8 mouse cellular contexts compared by ENCODE assay signal in genomic region chr7:24377091-24377865, GRCm38 (mm10). TPM values are rescaled to one million over a fixed set of nuclear protein-coding genes. Genes with fewer than 3 reads are reported as not detected.
DNase-seq lines count a peak whose midpoint lies in the region; ATAC-seq and TF ChIP-seq lines count a peak whose summit lies in the region.

No protein-coding gene starts in this region.

- no peaks in the 10 kb centered on the region for H3K4me1 ChIP-seq in ES-Bruce4 (ENCODE audit: control insufficient read depth, insufficient read depth, low read length)
- peaks cover 9% of the 10 kb centered on the region for H3K4me1 ChIP-seq in embryonic facial prominence, embryonic 11.5 days (ENCODE audit: control insufficient read depth, insufficient read depth, low read length)
- H3K4me1 ChIP-seq in heart, embryonic 16.5 days (ENCODE audit: control insufficient read depth, insufficient read depth, low read length): peaks cover 15% of the 10 kb centered on the region
- H3K4me1 ChIP-seq in liver, embryonic 11.5 days (replicated peaks; ENCODE audit: control insufficient read depth, insufficient read depth, low read length): peaks cover 64% of the 10 kb centered on the region

- peak; percentile 79 for DNase-seq in ZHBTc4 (ENCODE audit: low read depth, low spot score)
- peak; percentile 57 for DNase-seq in embryonic facial prominence, embryonic 11.5 days (ENCODE audit: low spot score)
- DNase-seq in liver, embryonic 11.5 days (ENCODE audit: low spot score): peak; percentile 84
- DNase-seq in naive thymus-derived CD4-positive, alpha-beta T cell, adult 2 months (ENCODE audit: low read depth): peak; percentile 75
- DNase-seq in urinary bladder, postnatal 14 days (ENCODE audit: low spot score): peak; percentile 76

- no peak overlapping the region for H3K27ac ChIP-seq in ES-Bruce4 (ENCODE audit: insufficient read depth, low read length)
- peak overlapping the region; percentile 59 for H3K27ac ChIP-seq in embryonic facial prominence, embryonic 11.5 days (replicated peaks; ENCODE audit: low read depth, low read length)
- H3K27ac ChIP-seq in heart, embryonic 16.5 days (ENCODE audit: low read length): 0 out of 2 replicates have a peak overlapping the region, but pooled peaks have one; percentile 52
- peak overlapping the region; percentile 96 for H3K27ac ChIP-seq in liver, embryonic 11.5 days (ENCODE audit: low read depth, low read length)

- H3K9me3 ChIP-seq in ES-Bruce4 (replicated peaks; ENCODE audit: control insufficient read depth, insufficient read depth, low read length, poor library complexity, severe bottlenecking): no peaks in the 10 kb centered on the region
- H3K9me3 ChIP-seq in embryonic facial prominence, embryonic 11.5 days (replicated peaks; ENCODE audit: control insufficient read depth, low read length): no peaks in the 10 kb centered on the region
- no peaks in the 10 kb centered on the region for H3K9me3 ChIP-seq in heart, embryonic 16.5 days (replicated peaks; ENCODE audit: control insufficient read depth, low read length)
- no peaks in the 10 kb centered on the region for H3K9me3 ChIP-seq in liver, embryonic 11.5 days (ENCODE audit: control insufficient read depth, low read length)

- H3K4me3 ChIP-seq in ES-Bruce4 (ENCODE audit: low read depth, low read length): peak overlapping the region; percentile 49
- H3K4me3 ChIP-seq in embryonic facial prominence, embryonic 11.5 days (ENCODE audit: low read depth, low read length): 0 out of 2 replicates have a peak overlapping the region, but pooled peaks have one; percentile 18
- peak overlapping the region; percentile 39 for H3K4me3 ChIP-seq in heart, embryonic 16.5 days (ENCODE audit: low read length)
- H3K4me3 ChIP-seq in liver, embryonic 11.5 days (ENCODE audit: low read depth, low read length): peak overlapping the region; percentile 48

- H3K9ac ChIP-seq in ES-Bruce4 (ENCODE audit: low read depth, poor library complexity, severe bottlenecking): peak overlapping the region; percentile 51
- peak overlapping the region; percentile 44; the same call in 1 of the 2 replicates for H3K9ac ChIP-seq in embryonic facial prominence, embryonic 11.5 days (replicated peaks; ENCODE audit: low read length)
- peak overlapping the region; percentile 43 for H3K9ac ChIP-seq in heart, embryonic 16.5 days (ENCODE audit: low read length)
- peak overlapping the region; percentile 84 for H3K9ac ChIP-seq in liver, embryonic 11.5 days (ENCODE audit: low read depth, low read length)

- WGBS in embryonic facial prominence, embryonic 11.5 days: 8% methylated on average over 49 of the region's 49 CpGs
- WGBS in heart, embryonic 16.5 days: 9% methylated on average over 49 of the region's 49 CpGs
- WGBS in liver, embryonic 11.5 days: 4% methylated on average over 49 of the region's 49 CpGs

- TF ChIP-seq CTCF in ES-Bruce4 (IDR thresholded peaks at IDR 0.05; ENCODE audit: low read depth, low read length): peak; percentile 51

- H3K36me3 ChIP-seq in ES-Bruce4 (ENCODE audit: control insufficient read depth, insufficient read depth, low read length, poor library complexity, severe bottlenecking): no peaks in the 10 kb centered on the region
- no peaks in the 10 kb centered on the region for H3K36me3 ChIP-seq in embryonic facial prominence, embryonic 11.5 days (replicated peaks; ENCODE audit: control insufficient read depth, insufficient read depth, low read depth, low read length)
- no peaks in the 10 kb centered on the region for H3K36me3 ChIP-seq in heart, embryonic 16.5 days (ENCODE audit: control insufficient read depth, insufficient read depth)
- peaks cover 24% of the 10 kb centered on the region for H3K36me3 ChIP-seq in liver, embryonic 11.5 days (ENCODE audit: control insufficient read depth, insufficient read depth, low read length)

- peak overlapping the region; percentile 61 for H3K4me2 ChIP-seq in embryonic facial prominence, embryonic 11.5 days (ENCODE audit: low read depth, low read length)
- H3K4me2 ChIP-seq in heart, embryonic 16.5 days (ENCODE audit: low read depth, low read length): peak overlapping the region; percentile 68
- H3K4me2 ChIP-seq in liver, embryonic 11.5 days: peak overlapping the region; percentile 81

- no peak for TF ChIP-seq POLR2A in ES-Bruce4 (IDR thresholded peaks at IDR 0.05; ENCODE audit: insufficient read depth, low read length)

- ATAC-seq in embryonic facial prominence, embryonic 11.5 days (replicated peaks; ENCODE audit: insufficient number of reproducible peaks, low FRiP score, low TSS enrichment, low read depth): peak; percentile 39
- ATAC-seq in heart, embryonic 16.5 days (replicated peaks; ENCODE audit: extremely low read depth, insufficient read depth, low FRiP score): peak; percentile 49
- ATAC-seq in liver, embryonic 11.5 days (replicated peaks; ENCODE audit: low FRiP score): peak; percentile 97
- ATAC-seq in inflammation-experienced regulatory T-cells, adult 6 months: no peak

- H3K27me3 ChIP-seq in ES-Bruce4 (ENCODE audit: control insufficient read depth, insufficient read depth, low read length, poor library complexity, severe bottlenecking): no peaks in the 10 kb centered on the region
- peaks cover 5% of the 10 kb centered on the region; the same call in 1 of the 2 replicates for H3K27me3 ChIP-seq in embryonic facial prominence, embryonic 11.5 days (ENCODE audit: control insufficient read depth, insufficient read depth, low read length)
- H3K27me3 ChIP-seq in heart, embryonic 16.5 days (ENCODE audit: control insufficient read depth, insufficient read depth, low read length): no peaks in the 10 kb centered on the region; the same call in 1 of the 2 replicates
- H3K27me3 ChIP-seq in liver, embryonic 11.5 days (replicated peaks; ENCODE audit: control insufficient read depth, insufficient read depth, low read length): no peaks in the 10 kb centered on the region; the same call in 1 of the 2 replicates

- no peak for TF ChIP-seq EP300 in ES-Bruce4 (IDR thresholded peaks at IDR 0.05; ENCODE audit: insufficient read depth, low read depth, low read length)

RNA-seq across cellular contexts. Expression of gene Kcnn4, which starts 7.2 kb away (rescaled TPM):
- 1.4 and 1.8 TPM in 2 replicates for polyA plus RNA-seq in ES-Bruce4 (2011; ENCODE audit: insufficient read depth, insufficient read length, low read depth, missing spikeins)
- 2.2 and 2.3 TPM in 2 replicates for polyA plus RNA-seq in embryonic facial prominence, embryonic 11.5 days (2014; fragmentation: Nextera tagmentation; extraction: Ambion mirVana)
- 5.2 and 10.9 TPM in 2 replicates for polyA plus RNA-seq in heart, embryonic 16.5 days (2015; fragmentation: Nextera tagmentation; extraction: Ambion mirVana)
- 119 and 123 TPM in 2 replicates for polyA plus RNA-seq in liver, embryonic 11.5 days (2014; fragmentation: Nextera tagmentation; extraction: Ambion mirVana)
- 100 to 1,000 TPM in 2 of 3 experiments, 10 to 100 TPM in 1; 79.1 to 131 (median 126) TPM for polyA plus RNA-seq in inflammation-experienced regulatory T-cells, adult 6 months (2017; shearing (Covaris generic))

RNA-seq across cellular contexts. Expression of gene Smg9, which starts 22.1 kb away (rescaled TPM):
- 25.5 and 37.9 TPM in 2 replicates for polyA plus RNA-seq in ES-Bruce4 (2011; ENCODE audit: insufficient read depth, insufficient read length, low read depth, missing spikeins)
- 13.8 and 18.6 TPM in 2 replicates for polyA plus RNA-seq in embryonic facial prominence, embryonic 11.5 days (2014; fragmentation: Nextera tagmentation; extraction: Ambion mirVana)
- polyA plus RNA-seq in heart, embryonic 16.5 days (2015; fragmentation: Nextera tagmentation; extraction: Ambion mirVana): 18.7 and 20.5 TPM in 2 replicates
- polyA plus RNA-seq in liver, embryonic 11.5 days (2014; fragmentation: Nextera tagmentation; extraction: Ambion mirVana): 30.2 and 34.8 TPM in 2 replicates
- 10 to 100 TPM; 22.7 to 26.1 (median 23.6) TPM for polyA plus RNA-seq in inflammation-experienced regulatory T-cells, adult 6 months (2017; shearing (Covaris generic))

RNA-seq across cellular contexts. Expression of gene Lypd5, which starts 28.3 kb away (rescaled TPM):
- not detected in 2 replicates for polyA plus RNA-seq in ES-Bruce4 (2011; ENCODE audit: insufficient read depth, insufficient read length, low read depth, missing spikeins)
- not detected in 2 replicates for polyA plus RNA-seq in embryonic facial prominence, embryonic 11.5 days (2014; fragmentation: Nextera tagmentation; extraction: Ambion mirVana)
- polyA plus RNA-seq in heart, embryonic 16.5 days (2015; fragmentation: Nextera tagmentation; extraction: Ambion mirVana): not detected in 2 replicates
- polyA plus RNA-seq in liver, embryonic 11.5 days (2014; fragmentation: Nextera tagmentation; extraction: Ambion mirVana): not detected in 2 replicates
- not detected for polyA plus RNA-seq in inflammation-experienced regulatory T-cells, adult 6 months (2017; shearing (Covaris generic))

RNA-seq across cellular contexts. Expression of gene Tescl, which starts 43.5 kb away (rescaled TPM):
- polyA plus RNA-seq in ES-Bruce4 (2011; ENCODE audit: insufficient read depth, insufficient read length, low read depth, missing spikeins): not detected in 2 replicates
- not detected in 2 replicates for polyA plus RNA-seq in embryonic facial prominence, embryonic 11.5 days (2014; fragmentation: Nextera tagmentation; extraction: Ambion mirVana)
- polyA plus RNA-seq in heart, embryonic 16.5 days (2015; fragmentation: Nextera tagmentation; extraction: Ambion mirVana): 0.17 and 0.30 TPM in 2 replicates
- polyA plus RNA-seq in liver, embryonic 11.5 days (2014; fragmentation: Nextera tagmentation; extraction: Ambion mirVana): 0.22 TPM in 1 of 2 replicates, not detected in the other
- not detected for polyA plus RNA-seq in inflammation-experienced regulatory T-cells, adult 6 months (2017; shearing (Covaris generic))
